Mouse (Mus musculus) midbrain, embryonic 15.5 days (tissue): Measurements from ENCODE around the gene Tedc2. TPM values are rescaled to one million over a fixed set of nuclear protein-coding genes. Genes with fewer than 3 reads are reported as not detected.

Experiments used
- ATAC-seq: fragments of 200-750 bp; cut with Nextera tagmentation; replicated peaks from 2 replicates; pipeline ENCODE4 v1.8.0; 2017; ENCODE audit warnings: moderate TSS enrichment
- H3K27ac ChIP-seq: fragments of 300-500 bp; sonication (generic); 2 replicates; pipeline ENCODE4 v1.5.1; 2015; ENCODE audit warnings: mild to moderate bottlenecking, inconsistent platforms
- H3K27me3 ChIP-seq: fragments of 300-500 bp; sonication (generic); replicated peaks from 2 replicates; pipeline ENCODE4 v1.6.1; 2015; ENCODE audit warnings: inconsistent platforms
- H3K36me3 ChIP-seq: fragments of 300-500 bp; sonication (generic); replicated peaks from 2 replicates; pipeline ENCODE4 v1.6.1; 2015; ENCODE audit warnings: inconsistent platforms
- H3K4me1 ChIP-seq: fragments of 300-500 bp; sonication (generic); 2 replicates; pipeline ENCODE4 v1.6.1; 2015; ENCODE audit warnings: inconsistent platforms
- H3K4me2 ChIP-seq: fragments of 300-500 bp; sonication (generic); 2 replicates; pipeline ENCODE4 v1.6.1; 2015; ENCODE audit warnings: inconsistent platforms, mild to moderate bottlenecking, moderate library complexity
- H3K4me3 ChIP-seq: fragments of 300-500 bp; sonication (generic); 2 replicates; pipeline ENCODE4 v1.5.1; 2015; ENCODE audit warnings: mild to moderate bottlenecking, inconsistent platforms
- H3K9ac ChIP-seq: fragments of 300-500 bp; sonication (generic); 2 replicates; pipeline ENCODE4 v1.6.1; 2015; ENCODE audit warnings: mild to moderate bottlenecking, inconsistent platforms
- H3K9me3 ChIP-seq: fragments of 300-500 bp; sonication (generic); 2 replicates; pipeline ENCODE4 v1.6.1; 2016; ENCODE audit warnings: inconsistent platforms
- WGBS: fragments of 180-500 bp; shearing (Covaris S2); methylation state at CpG from one replicate; pipeline ENCODE4 v1.1.7; 2015; ENCODE audit warnings: mixed read lengths; 5-methylcytosine and 5-hydroxymethylcytosine counted together
- polyA plus RNA-seq: library from polyadenylated mRNA; unstranded; fragments of >200 nt; fragmentation: Nextera tagmentation; extraction: Ambion mirVana; gene quantifications from 2 replicates; pipeline ENCODE4 v1.2.1, GENCODE M21; 2015

Tedc2 gene
- polyA plus RNA-seq, 1 experiment from 2014 or later = 12.5 TPM

- peak overlapping the region; percentile 99; the same call in 1 of the 2 replicates for H3K4me2 ChIP-seq
- no peaks in the 10 kb centered on the region for H3K9me3 ChIP-seq
- WGBS = 75% methylated on average over 3 of the region's 3 CpGs
- peaks cover 58% of the 10 kb centered on the region for H3K4me1 ChIP-seq
- no peak overlapping the region for H3K27ac ChIP-seq
- no peak overlapping the region for H3K4me3 ChIP-seq
- ATAC-seq = no peak
- peaks cover 3% of the 10 kb centered on the region; the same call in 1 of the 2 replicates for H3K36me3 ChIP-seq
- H3K9ac ChIP-seq = no peak overlapping the region
- 0 out of 2 replicates have a peak, but pooled peaks cover 7% of the 10 kb centered on the region for H3K27me3 ChIP-seq
Observed at GRCm38 (mm10) chr17:24210591-24210990, 10.1 kb downstream of the Tedc2 start.

- H3K4me1 ChIP-seq = peaks cover 59% of the 10 kb centered on the region
- H3K27ac ChIP-seq = no peak overlapping the region
- no peak overlapping the region for H3K4me3 ChIP-seq
- H3K9ac ChIP-seq = no peak overlapping the region
- no peaks in the 10 kb centered on the region for H3K36me3 ChIP-seq
- H3K9me3 ChIP-seq = no peaks in the 10 kb centered on the region
- no peak for ATAC-seq
- 0 out of 2 replicates have a peak, but pooled peaks cover 7% of the 10 kb centered on the region for H3K27me3 ChIP-seq
- H3K4me2 ChIP-seq = peak overlapping the region; percentile 94
- WGBS = 69% methylated on average over 3 of the region's 3 CpGs
Observed at GRCm38 (mm10) chr17:24209916-24210240, 10.8 kb downstream of the Tedc2 start.

GRCm38 (mm10) chr17:24209043-24209915 lies 11.4 kb downstream of the Tedc2 start, which contains the start of gene Ntn3:
Gene Ntn3, minus strand, starts transcription at chr17:24209531.
- no peaks in the 10 kb centered on the region for H3K9me3 ChIP-seq
- no peak for ATAC-seq
- H3K4me3 ChIP-seq = peak within 1 kb of the TSS; percentile 43
- H3K36me3 ChIP-seq = no peaks in the 10 kb centered on the region
- WGBS = 2% methylated on average over 37 of the region's 43 CpGs
- H3K9ac ChIP-seq = peak within 1 kb of the TSS; percentile 53
- peak within 1 kb of the TSS; percentile 53 for H3K27ac ChIP-seq
- peaks cover 65% of the 10 kb centered on the region for H3K4me1 ChIP-seq
- H3K27me3 ChIP-seq = 0 out of 2 replicates have a peak, but pooled peaks cover 7% of the 10 kb centered on the region
- peak within 1 kb of the TSS; percentile 94 for H3K4me2 ChIP-seq

- H3K9ac ChIP-seq = peak overlapping the region; percentile 53
- no peak for ATAC-seq
- 1% methylated on average over 29 of the region's 29 CpGs for WGBS
- 0 out of 2 replicates have a peak, but pooled peaks cover 7% of the 10 kb centered on the region for H3K27me3 ChIP-seq
- H3K4me2 ChIP-seq = peak overlapping the region; percentile 94
- peaks cover 71% of the 10 kb centered on the region for H3K4me1 ChIP-seq
- peak overlapping the region; percentile 53 for H3K27ac ChIP-seq
- H3K4me3 ChIP-seq = peak overlapping the region; percentile 43
- no peaks in the 10 kb centered on the region for H3K36me3 ChIP-seq
- no peaks in the 10 kb centered on the region for H3K9me3 ChIP-seq
Observed at GRCm38 (mm10) chr17:24208641-24209042, 12.0 kb downstream of the Tedc2 start.

GRCm38 (mm10) chr17:24207768-24208640 lies 12.6 kb downstream of the Tedc2 start:
- 63% methylated on average over 34 of the region's 34 CpGs for WGBS
- Histone ChIP-seq H3K36me3 (no peaks in the 10 kb centered on the region), H3K4me1 (peaks cover 78% of the 10 kb centered on the region), H3K9me3 (no peaks in the 10 kb centered on the region), H3K4me3 (peak overlapping the region; percentile 43), H3K4me2 (peak overlapping the region; percentile 94), H3K9ac (peak overlapping the region; percentile 53; the same call in 1 of the 2 replicates), H3K27ac (0 out of 2 replicates have a peak overlapping the region, but pooled peaks have one; percentile 53), H3K27me3 (0 out of 2 replicates have a peak, but pooled peaks cover 7% of the 10 kb centered on the region)
- ATAC-seq = no peak

GRCm38 (mm10) chr17:24206451-24207351 lies 13.9 kb downstream of the Tedc2 start:
- Histone ChIP-seq H3K36me3 (no peaks in the 10 kb centered on the region), H3K9me3 (no peaks in the 10 kb centered on the region), H3K4me3 (peak overlapping the region; percentile 69), H3K27ac (peak overlapping the region; percentile 81), H3K27me3 (0 out of 2 replicates have a peak, but pooled peaks cover 7% of the 10 kb centered on the region), H3K4me2 (peak overlapping the region; percentile 94), H3K9ac (peak overlapping the region; percentile 45), H3K4me1 (peaks cover 78% of the 10 kb centered on the region)
- ATAC-seq = peak; percentile 31
- WGBS = 5% methylated on average over 61 of the region's 62 CpGs

GRCm38 (mm10) chr17:24205908-24206361 lies 14.7 kb downstream of the Tedc2 start:
- peak; percentile 30 for ATAC-seq
- 0 out of 2 replicates have a peak, but pooled peaks cover 7% of the 10 kb centered on the region for H3K27me3 ChIP-seq
- H3K4me1 ChIP-seq = peaks cover 70% of the 10 kb centered on the region
- peak overlapping the region; percentile 69 for H3K4me3 ChIP-seq
- peak overlapping the region; percentile 81 for H3K27ac ChIP-seq
- H3K4me2 ChIP-seq = peak overlapping the region; percentile 94
- 6% methylated on average over 15 of the region's 15 CpGs for WGBS
- H3K36me3 ChIP-seq = no peaks in the 10 kb centered on the region
- no peaks in the 10 kb centered on the region for H3K9me3 ChIP-seq
- H3K9ac ChIP-seq = peak overlapping the region; percentile 74

- Histone ChIP-seq H3K4me3 (peak within 1 kb of the TSS; percentile 69), H3K4me2 (peak within 1 kb of the TSS; percentile 94), H3K9me3 (no peaks in the 10 kb centered on the region), H3K9ac (peak within 1 kb of the TSS; percentile 74), H3K27ac (peak within 1 kb of the TSS; percentile 81), H3K27me3 (0 out of 2 replicates have a peak, but pooled peaks cover 7% of the 10 kb centered on the region), H3K36me3 (no peaks in the 10 kb centered on the region), H3K4me1 (peaks cover 74% of the 10 kb centered on the region)
- peak; percentile 84 for ATAC-seq
- under 1% methylated on average over 65 of the region's 65 CpGs for WGBS
Observed at GRCm38 (mm10) chr17:24205284-24205888, 15.3 kb downstream of the Tedc2 start, which contains the start of gene Tbc1d24. Gene Tbc1d24, minus strand, starts transcription at chr17:24205562.

GRCm38 (mm10) chr17:24204846-24205245 lies 15.8 kb downstream of the Tedc2 start:
- Histone ChIP-seq H3K27ac (peak overlapping the region; percentile 81; the same call in 1 of the 2 replicates), H3K9ac (peak overlapping the region; percentile 74), H3K36me3 (no peaks in the 10 kb centered on the region), H3K27me3 (0 out of 2 replicates have a peak, but pooled peaks cover 7% of the 10 kb centered on the region), H3K4me3 (peak overlapping the region; percentile 69), H3K9me3 (no peaks in the 10 kb centered on the region), H3K4me2 (peak overlapping the region; percentile 94), H3K4me1 (peaks cover 77% of the 10 kb centered on the region)
- WGBS = 8% methylated on average over 7 of the region's 7 CpGs
- ATAC-seq = 0 out of 2 replicates have a peak, but pooled peaks have one; percentile 3

GRCm38 (mm10) chr17:24203611-24204534 lies 16.8 kb downstream of the Tedc2 start:
- H3K4me1 ChIP-seq = peaks cover 67% of the 10 kb centered on the region
- 0 out of 2 replicates have a peak, but pooled peaks cover 7% of the 10 kb centered on the region for H3K27me3 ChIP-seq
- WGBS = 70% methylated on average over 3 of the region's 3 CpGs
- H3K4me2 ChIP-seq = peak overlapping the region; percentile 94
- no peaks in the 10 kb centered on the region for H3K36me3 ChIP-seq
- peak overlapping the region; percentile 69 for H3K4me3 ChIP-seq
- no peak overlapping the region for H3K27ac ChIP-seq
- no peaks in the 10 kb centered on the region for H3K9me3 ChIP-seq
- peak overlapping the region; percentile 74 for H3K9ac ChIP-seq
- ATAC-seq = no peak
